Mouse (Mus musculus) lung, embryonic 14.5 days (tissue): ENCODE results near the gene Kat7. TPM values are rescaled to one million over a fixed set of nuclear protein-coding genes. Genes with fewer than 3 reads are reported as not detected.

ENCODE experiments used
- ATAC-seq: fragments of 200-750 bp; cut with Nextera tagmentation; 2 replicates; pipeline ENCODE4 v1.8.0; 2017; ENCODE audit warnings: mild to moderate bottlenecking, moderate TSS enrichment, moderate library complexity; ENCODE audit not compliant: insufficient read depth
- DNase-seq: peaks from one replicate; pipeline ENCODE4 v3.0.0-alpha.2; 2015
- H3K27ac ChIP-seq: fragments of 300-500 bp; sonication (generic); 2 replicates; pipeline ENCODE4 v1.5.1; 2014; ENCODE audit warnings: low read depth, mild to moderate bottlenecking, moderate library complexity
- H3K27me3 ChIP-seq: fragments of 300-500 bp; sonication (generic); 2 replicates; pipeline ENCODE4 v1.6.1; 2014; ENCODE audit warnings: low read length, control low read depth; ENCODE audit not compliant: insufficient read depth
- H3K36me3 ChIP-seq: fragments of 300-500 bp; sonication (generic); 2 replicates; pipeline ENCODE4 v1.6.1; 2014; ENCODE audit warnings: control low read depth; ENCODE audit not compliant: insufficient read depth
- H3K4me1 ChIP-seq: fragments of 300-500 bp; sonication (generic); 2 replicates; pipeline ENCODE4 v1.6.1; 2014; ENCODE audit warnings: antibody characterized with exemption, control low read depth; ENCODE audit not compliant: insufficient read depth
- H3K4me2 ChIP-seq: fragments of 300-500 bp; sonication (generic); 2 replicates; pipeline ENCODE4 v1.6.1; 2014; ENCODE audit warnings: mild to moderate bottlenecking
- H3K4me3 ChIP-seq: fragments of 300-500 bp; sonication (generic); 2 replicates; pipeline ENCODE4 v1.5.1; 2014; ENCODE audit warnings: low read depth, low read length
- H3K9ac ChIP-seq: fragments of 300-500 bp; sonication (generic); 2 replicates; pipeline ENCODE4 v1.6.1; 2014
- H3K9me3 ChIP-seq: fragments of 300-500 bp; sonication (generic); 2 replicates; pipeline ENCODE4 v1.6.1; 2016; ENCODE audit warnings: low read depth, low read length, control low read depth
- CTCF ChIP-seq: IDR thresholded peaks from 2 replicates; pipeline ENCODE4 v1.5.1; 2016; ENCODE audit warnings: antibody characterized with exemption, low read depth
- WGBS: fragments of 180-500 bp; shearing (Covaris S2); extraction: QIAGEN DNeasy Blood & Tissue Kit; methylation state at CpG from one replicate; pipeline ENCODE4 v1.1.7; 2014; 5-methylcytosine and 5-hydroxymethylcytosine counted together
- polyA plus RNA-seq: library from polyadenylated mRNA; unstranded; fragments of >200 nt; fragmentation: Nextera tagmentation; extraction: Ambion mirVana; gene quantifications from 2 replicates; pipeline ENCODE4 v1.2.1, GENCODE M21; 2014

Gene Kat7
- polyA plus RNA-seq, 1 experiment from 2014 or later, result 83.7 TPM

- H3K27ac ChIP-seq, result no peak overlapping the region
- no peak overlapping the region for H3K4me3 ChIP-seq
- peaks cover 99% of the 10 kb centered on the region for H3K36me3 ChIP-seq
- H3K4me2 ChIP-seq, result no peak overlapping the region
- no peak overlapping the region for H3K9ac ChIP-seq
- H3K4me1 ChIP-seq, result no peaks in the 10 kb centered on the region
- H3K9me3 ChIP-seq, result no peaks in the 10 kb centered on the region
- ATAC-seq (no peak), DNase-seq (no peak)
- no peak for TF ChIP-seq CTCF
- 93% methylated on average over 5 of the region's 5 CpGs for WGBS
- no peaks in the 10 kb centered on the region for H3K27me3 ChIP-seq
Measured at GRCm38 (mm10) chr11:95282331-95282730, 27.7 kb downstream of the Kat7 start.

GRCm38 (mm10) chr11:95279061-95279659, 30.9 kb downstream of the Kat7 start:
- Histone ChIP-seq H3K27me3 (no peaks in the 10 kb centered on the region), H3K36me3 (peaks cover 99% of the 10 kb centered on the region), H3K9me3 (no peaks in the 10 kb centered on the region), H3K4me3 (no peak overlapping the region), H3K4me1 (no peaks in the 10 kb centered on the region), H3K9ac (no peak overlapping the region), H3K27ac (no peak overlapping the region), H3K4me2 (no peak overlapping the region)
- no peak; the same call in 1 of the 2 replicates for TF ChIP-seq CTCF
- DNase-seq, result no peak
- no peak for ATAC-seq
- WGBS, result 83% methylated on average over 4 of the region's 4 CpGs

GRCm38 (mm10) chr11:95276056-95276455, 34.0 kb downstream of the Kat7 start:
- 84% methylated on average over 6 of the region's 6 CpGs for WGBS

GRCm38 (mm10) chr11:95274613-95275012, 35.4 kb downstream of the Kat7 start:
- Histone ChIP-seq H3K36me3 (peaks cover 98% of the 10 kb centered on the region), H3K9ac (no peak overlapping the region), H3K4me1 (no peaks in the 10 kb centered on the region), H3K9me3 (no peaks in the 10 kb centered on the region), H3K27me3 (no peaks in the 10 kb centered on the region), H3K27ac (no peak overlapping the region), H3K4me3 (no peak overlapping the region), H3K4me2 (no peak overlapping the region)
- ATAC-seq (no peak), DNase-seq (no peak)
- TF ChIP-seq CTCF, result no peak
- 81% methylated on average over 3 of the region's 3 CpGs for WGBS

More at GRCm38 (mm10) chr11:95276056-95276455, 34.0 kb downstream of the Kat7 start:
- H3K27me3 ChIP-seq, result no peaks in the 10 kb centered on the region
- DNase-seq, result no peak
- no peaks in the 10 kb centered on the region for H3K4me1 ChIP-seq
- no peaks in the 10 kb centered on the region for H3K9me3 ChIP-seq
- no peak overlapping the region for H3K4me3 ChIP-seq
- TF ChIP-seq CTCF, result no peak
- peaks cover 98% of the 10 kb centered on the region for H3K36me3 ChIP-seq
- H3K9ac ChIP-seq, result no peak overlapping the region
- H3K27ac ChIP-seq, result no peak overlapping the region
- ATAC-seq, result no peak
- no peak overlapping the region for H3K4me2 ChIP-seq

- Histone ChIP-seq H3K9ac (no peak overlapping the region), H3K4me3 (no peak overlapping the region), H3K36me3 (peaks cover 97% of the 10 kb centered on the region), H3K4me1 (no peaks in the 10 kb centered on the region), H3K4me2 (no peak overlapping the region), H3K27ac (no peak overlapping the region), H3K27me3 (no peaks in the 10 kb centered on the region), H3K9me3 (no peaks in the 10 kb centered on the region)
- ATAC-seq, result no peak
- TF ChIP-seq CTCF, result no peak
- 65% methylated on average over 5 of the region's 5 CpGs for WGBS
- no peak for DNase-seq
Measured at GRCm38 (mm10) chr11:95273661-95274060, 36.4 kb downstream of the Kat7 start.

- 46% methylated on average over 6 of the region's 6 CpGs for WGBS
- no peak overlapping the region for H3K27ac ChIP-seq
- ATAC-seq, result 0 out of 2 replicates have a peak, but pooled peaks have one; percentile 46
- no peak for DNase-seq
- no peak overlapping the region for H3K4me2 ChIP-seq
- no peaks in the 10 kb centered on the region for H3K4me1 ChIP-seq
- no peaks in the 10 kb centered on the region for H3K9me3 ChIP-seq
- H3K36me3 ChIP-seq, result peaks cover 33% of the 10 kb centered on the region
- H3K27me3 ChIP-seq, result no peaks in the 10 kb centered on the region
- TF ChIP-seq CTCF, result no peak
- H3K9ac ChIP-seq, result no peak overlapping the region
- no peak overlapping the region for H3K4me3 ChIP-seq
Measured at GRCm38 (mm10) chr11:95266540-95267245, 43.4 kb downstream of the Kat7 start.

GRCm38 (mm10) chr11:95264455-95265013, 45.5 kb downstream of the Kat7 start:
- 82% methylated on average over 4 of the region's 4 CpGs for whole genome bisulfite sequencing
- DNase-seq, result no peak
- H3K27ac ChIP-seq, result peak overlapping the region; percentile 75
- ATAC-seq, result no peak
- TF ChIP-seq CTCF, result no peak
- H3K4me3 ChIP-seq, result no peak overlapping the region
- H3K27me3 ChIP-seq, result no peaks in the 10 kb centered on the region
- peaks cover 12% of the 10 kb centered on the region; the same call in 1 of the 2 replicates for H3K36me3 ChIP-seq
- no peaks in the 10 kb centered on the region for H3K9me3 ChIP-seq
- no peak overlapping the region for H3K9ac ChIP-seq
- no peaks in the 10 kb centered on the region for H3K4me1 ChIP-seq
- H3K4me2 ChIP-seq, result no peak overlapping the region
